Mouse (Mus musculus) olfactory bulb, adult 2 months (tissue): Measurements from ENCODE around the gene Ptrh2.

Experiments
- CTCF ChIP-seq: fragments of 200-500 bp; IDR thresholded peaks from 2 replicates; pipeline ENCODE4 v1.5.1; 2012; ENCODE audit warnings: low read depth, mild to moderate bottlenecking, low read length, moderate library complexity; ENCODE audit not compliant: insufficient read depth
- POLR2A ChIP-seq: fragments of 200-500 bp; IDR thresholded peaks from 2 replicates; pipeline ENCODE4 v1.6.1; 2012; ENCODE audit warnings: mild to moderate bottlenecking, low read depth, low read length, moderate library complexity; ENCODE audit not compliant: insufficient read depth

DNA sequence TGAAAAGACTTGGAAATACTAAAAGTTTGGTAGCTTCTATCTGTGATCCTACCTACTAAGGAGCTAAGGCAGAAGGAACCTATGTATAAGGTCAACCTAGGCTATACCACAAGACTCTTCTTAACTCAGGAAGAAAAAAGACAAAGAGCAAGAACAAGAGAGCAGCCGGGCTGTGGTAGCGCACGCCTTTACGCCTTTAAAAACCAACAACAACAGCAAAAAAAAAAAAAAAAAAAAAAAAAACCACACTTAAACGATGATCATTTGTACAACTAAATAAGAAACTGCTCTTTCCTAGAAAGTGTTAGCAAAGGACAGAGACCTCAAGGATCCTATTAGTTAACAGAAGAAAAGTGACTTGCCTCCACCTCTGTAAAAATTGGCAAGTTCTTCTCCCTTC, 57.7 kb downstream of the Ptrh2 start:
- no peak for TF ChIP-seq CTCF
- TF ChIP-seq POLR2A, result no peak
